Mouse (Mus musculus): ENCODE results near the gene Pcid2. TPM values are rescaled to one million over a fixed set of nuclear protein-coding genes. Genes with fewer than 3 reads are reported as not detected.

The Pcid2 gene
- total RNA-seq (2021) = 10 to 100 TPM; 26.2 to 29.4 TPM
- long read RNA-seq, transcript Pcid2-201 (14 exons, 2,860 nt) = major isoform, 29 of 37 reads
- long read RNA-seq, partial matches to known transcripts = 4 of 37 reads
- long read RNA-seq, other reads (novel, unspliced or antisense) = 4 of 37 reads

GRCm38 (mm10) chr8:13105087-13105881 is at the start of gene Pcid2, which contains the start of gene Cul4a:
Pcid2 (minus strand) TSS chr8:13105459.
Cul4a (plus strand) TSS chr8:13105621.
- DNase-seq (ENCODE audit: low spot score in 2 of 2) = peak; percentile 96 to 98

GRCm38 (mm10) chr8:13154099-13154498 is 48.8 kb upstream of the Pcid2 start:
- no peak for DNase-seq (ENCODE audit: low spot score in 2 of 2)

- no peak for DNase-seq (ENCODE audit: low spot score in 2 of 2)
Observed at GRCm38 (mm10) chr8:13150929-13151328, 45.7 kb upstream of the Pcid2 start.

- DNase-seq (ENCODE audit: low spot score in 2 of 2) = no peak
Observed at GRCm38 (mm10) chr8:13149866-13150265, 44.6 kb upstream of the Pcid2 start.

DNA sequence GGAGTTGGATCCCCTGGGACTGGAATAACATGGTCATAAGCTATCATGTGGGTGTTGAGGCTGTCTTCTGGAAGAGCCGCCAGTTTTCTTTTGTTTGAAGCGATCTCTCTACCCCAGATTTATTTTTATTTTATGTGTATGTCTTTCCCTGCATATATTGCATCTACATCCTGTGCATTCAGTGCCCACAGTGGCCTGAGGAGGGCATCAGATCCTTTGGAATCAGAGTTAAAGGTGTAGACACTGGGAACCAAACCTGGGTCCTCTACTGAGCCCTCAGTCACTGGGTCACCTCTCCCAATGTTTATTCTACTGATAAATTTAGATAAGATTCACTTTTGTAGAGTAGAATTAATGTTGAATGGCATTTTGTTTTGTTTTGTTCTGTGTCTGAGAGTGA is 44.0 kb upstream of the Pcid2 start:
- DNase-seq (ENCODE audit: low spot score in 2 of 2) = no peak

DNA sequence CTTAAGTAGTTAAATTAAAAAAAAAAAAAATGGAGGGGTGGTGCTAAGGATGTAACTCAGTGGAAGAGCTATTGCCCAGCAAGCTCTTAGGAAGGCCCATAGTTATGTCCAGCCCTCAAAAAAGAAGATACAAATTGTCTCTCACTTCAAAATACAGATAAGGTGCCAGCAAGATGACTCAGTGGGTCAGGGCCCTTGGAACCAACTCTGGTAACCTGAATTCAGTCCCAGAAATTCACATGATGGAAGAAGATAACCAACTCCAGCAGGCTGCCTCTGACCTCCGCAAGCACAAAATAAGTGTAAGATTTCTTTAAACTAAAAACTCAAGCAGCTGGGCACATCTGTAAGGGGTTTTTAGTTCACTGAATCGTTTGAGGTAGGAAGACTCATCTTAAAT is 43.2 kb upstream of the Pcid2 start:
- DNase-seq (ENCODE audit: low spot score in 2 of 2) = no peak

GRCm38 (mm10) chr8:13141681-13142080 is 36.4 kb upstream of the Pcid2 start:
- DNase-seq (ENCODE audit: low spot score in 2 of 2) = no peak

GRCm38 (mm10) chr8:13139641-13140182 is 34.5 kb upstream of the Pcid2 start:
- DNase-seq (ENCODE audit: low spot score in 2 of 2) = no peak

GRCm38 (mm10) chr8:13132220-13132619 is 27.0 kb upstream of the Pcid2 start:
- DNase-seq (ENCODE audit: low spot score in 2 of 2) = peak in 1 of 2 experiments; percentile 76

GRCm38 (mm10) chr8:13124897-13125296 is 19.6 kb upstream of the Pcid2 start:
- no peak for DNase-seq (ENCODE audit: low spot score in 2 of 2)

DNA sequence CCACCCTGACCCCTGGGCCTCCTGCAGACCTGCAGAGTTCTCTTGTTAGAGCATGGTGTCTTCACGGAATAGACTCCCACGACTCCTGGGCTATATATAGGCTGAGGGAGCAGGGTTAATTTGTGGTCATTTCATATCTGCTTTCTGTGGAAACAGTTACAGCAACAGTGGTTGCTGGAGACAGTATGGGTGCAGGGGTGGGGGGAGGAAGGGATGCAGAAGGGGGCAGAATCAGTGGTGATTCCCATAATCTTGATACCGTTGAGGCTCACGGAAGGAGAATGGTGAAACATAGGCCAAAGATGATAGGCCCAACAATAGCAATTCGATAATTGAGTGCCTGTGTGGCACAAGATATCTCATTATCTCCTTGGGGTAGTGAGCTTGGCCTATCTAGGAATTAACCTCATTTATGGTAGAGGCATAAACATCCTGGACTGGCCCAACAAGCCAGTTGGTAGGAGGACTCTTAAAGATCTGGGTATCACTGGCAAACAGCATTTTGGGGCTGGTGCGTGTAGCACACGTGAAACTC is 17.7 kb upstream of the Pcid2 start:
- DNase-seq (ENCODE audit: low spot score in 2 of 2) = no peak

DNA sequence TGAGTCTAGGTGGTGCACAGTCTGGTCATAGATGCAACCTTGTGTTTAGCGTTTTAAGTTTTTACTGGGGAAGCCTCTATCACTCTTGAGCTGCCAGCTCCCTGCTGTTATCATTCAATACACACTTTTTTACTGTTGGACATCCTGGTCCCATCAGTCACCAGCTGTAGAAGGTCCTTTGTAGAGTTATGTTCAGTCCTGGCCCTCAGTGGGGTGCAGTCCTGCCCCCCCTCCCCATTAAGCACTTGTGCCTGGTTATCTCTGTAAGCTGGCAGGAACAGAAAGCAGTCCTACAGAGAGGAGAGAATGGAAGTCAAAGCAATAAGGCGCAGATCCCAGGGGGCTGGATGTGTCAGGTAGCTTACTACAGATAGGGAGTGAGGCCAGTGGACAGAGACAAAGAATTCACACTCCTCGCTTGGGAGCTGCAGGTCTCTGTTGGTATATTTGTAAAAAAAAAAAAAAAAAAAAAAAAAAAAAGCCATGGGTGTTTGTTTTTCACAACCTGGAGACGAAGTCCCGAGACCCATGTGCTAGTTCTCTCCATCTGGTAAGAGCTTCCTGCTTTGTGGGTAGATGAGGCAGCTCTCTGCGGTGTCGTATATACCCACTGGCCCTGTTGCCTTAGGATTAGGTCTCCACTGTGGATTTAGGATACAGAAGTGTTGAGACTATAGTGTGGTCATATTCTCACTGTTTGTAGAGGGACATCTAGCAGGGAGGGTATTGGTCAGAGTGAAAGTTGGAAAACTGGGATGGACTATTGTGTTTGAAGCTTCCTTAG is 15.8 kb upstream of the Pcid2 start:
- DNase-seq (ENCODE audit: low spot score in 2 of 2) = no peak

DNA sequence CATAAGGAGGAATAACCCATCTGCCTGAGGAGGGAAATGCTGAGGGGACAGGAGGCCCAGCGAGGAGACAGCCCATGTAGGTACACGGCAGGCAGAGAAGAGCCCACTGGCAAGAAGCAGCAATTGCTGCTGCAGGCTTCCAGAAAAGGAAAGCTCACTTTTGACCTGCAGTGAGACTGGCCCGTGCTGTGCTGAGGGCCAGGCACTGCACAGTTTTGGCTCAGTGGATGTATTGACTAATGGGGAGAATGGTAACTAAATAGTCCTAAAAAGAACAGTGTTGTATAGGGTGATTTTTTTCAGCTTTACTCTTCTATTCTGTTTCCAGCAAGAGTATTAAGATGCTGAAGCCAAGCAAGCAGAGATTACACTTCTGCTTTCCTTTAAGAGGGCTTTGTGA is 13.3 kb upstream of the Pcid2 start:
- DNase-seq (ENCODE audit: low spot score in 2 of 2) = no peak

GRCm38 (mm10) chr8:13117096-13117495 is 11.8 kb upstream of the Pcid2 start:
- no peak for DNase-seq (ENCODE audit: low spot score in 2 of 2)

DNA sequence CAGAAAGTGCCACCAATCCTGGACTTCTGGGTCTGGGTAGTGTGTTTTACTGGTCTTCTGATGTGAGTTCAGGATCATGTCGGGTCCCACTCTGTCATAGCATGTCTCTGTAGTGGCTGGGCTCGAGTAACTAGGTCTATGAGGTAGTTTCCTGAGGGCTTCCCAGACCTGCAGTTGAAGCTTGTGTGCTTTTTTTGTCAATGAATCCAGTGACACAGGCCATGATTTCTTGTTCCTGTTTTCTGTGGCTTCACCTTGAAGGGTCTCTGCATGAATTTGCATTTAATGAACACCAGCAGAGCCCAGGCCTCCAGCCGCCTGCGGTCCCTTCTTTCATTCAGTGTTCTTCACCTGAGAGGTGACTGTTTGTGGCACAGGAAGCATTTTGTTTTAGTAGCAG is 8.0 kb upstream of the Pcid2 start:
- DNase-seq (ENCODE audit: low spot score in 2 of 2) = no peak

DNA sequence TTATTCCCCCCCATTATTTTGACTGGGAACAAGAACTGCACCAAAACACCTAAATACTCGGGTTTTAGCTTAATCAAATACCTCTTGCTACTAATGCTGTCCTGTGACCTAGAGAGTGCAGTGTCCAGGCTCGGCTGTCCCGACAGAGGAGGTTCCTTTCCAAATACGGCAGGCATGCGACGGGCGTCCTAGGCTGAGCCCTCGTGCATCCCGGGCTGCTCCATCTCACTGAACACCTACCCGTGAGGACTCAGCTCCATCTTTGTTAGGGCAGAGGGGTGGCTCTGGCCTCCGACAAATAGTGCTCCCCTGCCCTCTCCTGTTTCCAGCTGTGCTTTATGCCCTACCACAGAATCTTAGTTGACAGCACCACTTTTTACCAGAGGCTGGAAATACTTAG is 6.7 kb upstream of the Pcid2 start:
- no peak for DNase-seq (ENCODE audit: low spot score in 2 of 2)

- no peak for DNase-seq (ENCODE audit: low spot score in 2 of 2)
Observed at GRCm38 (mm10) chr8:13109416-13109960, 4.2 kb upstream of the Pcid2 start.

- no peak for DNase-seq (ENCODE audit: low spot score in 2 of 2)
Observed at GRCm38 (mm10) chr8:13108967-13109366, 3.7 kb upstream of the Pcid2 start.

- no peak for DNase-seq (ENCODE audit: low spot score in 2 of 2)
Observed at GRCm38 (mm10) chr8:13107990-13108638, 2.9 kb upstream of the Pcid2 start.

DNA sequence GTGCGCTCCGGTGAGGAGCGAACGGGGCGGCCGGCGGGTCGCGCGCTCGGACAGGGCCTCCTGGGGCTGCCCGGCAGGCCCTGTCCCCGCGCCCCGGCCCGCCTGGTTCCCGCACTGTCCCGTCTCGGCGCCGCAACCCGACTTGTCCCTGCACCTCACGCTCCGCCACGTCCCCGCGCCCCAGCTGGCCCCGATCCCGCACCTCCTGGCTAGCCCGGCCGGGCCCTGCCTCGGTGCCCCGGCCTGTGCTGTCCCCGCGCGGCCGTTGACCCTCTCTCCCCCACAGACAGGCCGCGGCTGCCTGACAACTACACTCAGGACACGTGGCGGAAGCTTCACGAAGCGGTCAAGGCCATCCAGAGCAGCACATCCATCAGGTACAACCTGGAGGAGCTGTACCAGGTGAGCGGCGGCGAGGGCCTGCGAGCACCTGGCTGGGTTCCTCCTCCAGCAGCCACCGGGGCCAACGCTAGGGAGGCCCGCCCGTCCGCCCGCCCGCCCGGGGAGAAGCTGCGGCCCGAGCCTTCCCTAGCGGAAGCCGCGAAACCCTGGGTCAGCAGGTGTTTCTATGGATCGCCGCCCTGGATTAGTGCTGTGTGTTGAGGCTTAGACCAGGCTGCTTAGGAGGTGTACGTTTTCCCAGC is 771 bp upstream of the Pcid2 start:
- DNase-seq (ENCODE audit: low spot score in 2 of 2) = no peak
